Mouse (Mus musculus): ENCODE data around the gene Tmem43.

DNA sequence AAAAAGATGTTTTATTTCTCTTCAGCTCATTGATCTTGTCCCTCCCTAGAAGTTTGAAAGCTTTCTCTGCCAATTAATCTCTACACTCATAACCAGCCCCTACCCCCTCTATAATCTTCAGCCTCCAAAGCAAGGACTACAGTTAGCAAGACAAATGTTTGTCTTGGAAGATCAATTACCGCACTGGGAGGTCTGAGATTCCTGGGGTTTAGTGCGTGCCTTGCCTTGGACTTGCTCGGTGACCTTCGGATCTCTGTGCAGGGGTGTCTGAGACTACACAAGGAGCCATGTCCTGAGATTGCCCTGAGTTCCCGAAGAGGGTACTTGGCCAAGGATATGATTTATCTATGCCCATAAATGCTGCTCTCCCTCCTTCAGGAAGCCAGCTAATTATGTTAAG, 59.9 kb downstream of the Tmem43 start:
- TF ChIP-seq CTCF (IDR thresholded peaks at IDR 0.05; ENCODE audit: low read depth) (no peak), EP300 (IDR thresholded peaks at IDR 0.05; ENCODE audit: low read depth) (no peak)
